Mouse (Mus musculus): Measurements from ENCODE around the gene Fam122a. TPM values are rescaled to one million over a fixed set of nuclear protein-coding genes. Genes with fewer than 3 reads are reported as not detected.

Fam122a gene
- polyA plus RNA-seq, 1 experiment, result 28.4 TPM

DNA sequence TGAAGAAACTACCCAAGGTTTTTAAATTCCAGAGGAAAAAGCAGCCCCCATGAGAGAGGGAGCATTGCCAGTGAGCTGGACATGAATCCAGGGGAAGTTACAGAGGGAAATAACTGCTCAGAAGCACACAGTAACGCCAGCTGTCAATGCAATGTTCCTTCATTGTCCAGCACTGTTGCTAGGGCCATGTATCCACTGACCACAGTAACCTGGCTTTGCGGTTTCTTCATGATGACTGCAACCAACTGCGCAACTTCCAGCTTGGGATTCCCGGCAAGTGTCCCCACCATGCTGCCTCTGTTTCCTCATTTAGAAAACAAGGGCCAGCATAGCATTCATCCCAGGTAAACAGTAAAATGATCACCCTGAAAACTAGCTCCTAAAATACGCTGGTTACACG is 5.6 kb downstream of the Fam122a start:
- no peak for DNase-seq
- no peaks in the 10 kb centered on the region for H3K4me1 ChIP-seq (ENCODE audit: control insufficient read depth, insufficient read depth, low read length)

GRCm38 (mm10) chr19:24469216-24469615 is 7.9 kb downstream of the Fam122a start:
- no peak overlapping the region for H3K4me3 ChIP-seq (replicated peaks; ENCODE audit: extremely low read depth, low read depth, low read length)
- TF ChIP-seq POLR2A (IDR thresholded peaks at IDR 0.05; ENCODE audit: borderline replicate concordance, extremely low read depth, low read depth, low read length), result no peak
- no peak for TF ChIP-seq CTCF (IDR thresholded peaks at IDR 0.05; ENCODE audit: insufficient read depth, low read length)
- DNase-seq, result no peak
- no peaks in the 10 kb centered on the region for H3K4me1 ChIP-seq (ENCODE audit: control insufficient read depth, insufficient read depth, low read length)
- WGBS, result 59% methylated on average over 4 of the region's 4 CpGs

More for the DNA sequence above, 5.6 kb downstream of the Fam122a start:
- 84% methylated on average over 6 of the region's 6 CpGs for WGBS
- H3K4me3 ChIP-seq (replicated peaks; ENCODE audit: extremely low read depth, low read depth, low read length), result no peak overlapping the region
- TF ChIP-seq CTCF (IDR thresholded peaks at IDR 0.05; ENCODE audit: insufficient read depth, low read length) (no peak), POLR2A (IDR thresholded peaks at IDR 0.05; ENCODE audit: borderline replicate concordance, extremely low read depth, low read depth, low read length) (no peak)

DNA sequence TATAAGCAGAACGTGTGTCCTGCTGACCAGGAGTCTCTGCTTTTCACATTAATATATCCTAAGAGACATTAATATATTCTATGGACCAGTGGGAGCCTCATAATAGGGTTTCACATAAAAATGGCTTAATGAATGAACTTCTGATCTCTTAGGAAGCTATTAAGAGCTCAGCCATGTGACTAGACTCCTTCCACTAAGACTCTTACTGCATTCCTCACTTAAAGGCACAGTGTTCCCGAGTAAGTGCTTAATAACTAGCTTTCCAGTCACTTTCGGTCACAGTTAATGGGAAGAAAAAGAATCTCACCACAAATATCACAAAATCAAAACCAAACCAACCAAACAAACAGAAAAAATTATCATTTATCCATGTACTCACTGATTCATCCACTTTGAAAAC is 8.5 kb downstream of the Fam122a start:
- no peak for DNase-seq
- WGBS, result 57% methylated on average over 3 of the region's 3 CpGs
- TF ChIP-seq CTCF (IDR thresholded peaks at IDR 0.05; ENCODE audit: insufficient read depth, low read length) (no peak), POLR2A (IDR thresholded peaks at IDR 0.05; ENCODE audit: borderline replicate concordance, extremely low read depth, low read depth, low read length) (no peak)

GRCm38 (mm10) chr19:24463011-24463410 is 14.1 kb downstream of the Fam122a start:
- TF ChIP-seq POLR2A (IDR thresholded peaks at IDR 0.05; ENCODE audit: borderline replicate concordance, extremely low read depth, low read depth, low read length) (no peak), CTCF (IDR thresholded peaks at IDR 0.05; ENCODE audit: insufficient read depth, low read length) (no peak)
- Histone ChIP-seq H3K4me1 (ENCODE audit: control insufficient read depth, insufficient read depth, low read length) (no peaks in the 10 kb centered on the region), H3K4me3 (replicated peaks; ENCODE audit: extremely low read depth, low read depth, low read length) (no peak overlapping the region)
- WGBS, result 78% methylated on average over 3 of the region's 3 CpGs
- no peak for DNase-seq

More for the DNA sequence above, 8.5 kb downstream of the Fam122a start:
- H3K4me1 ChIP-seq (ENCODE audit: control insufficient read depth, insufficient read depth, low read length), result no peaks in the 10 kb centered on the region
- H3K4me3 ChIP-seq (replicated peaks; ENCODE audit: extremely low read depth, low read depth, low read length), result no peak overlapping the region

DNA sequence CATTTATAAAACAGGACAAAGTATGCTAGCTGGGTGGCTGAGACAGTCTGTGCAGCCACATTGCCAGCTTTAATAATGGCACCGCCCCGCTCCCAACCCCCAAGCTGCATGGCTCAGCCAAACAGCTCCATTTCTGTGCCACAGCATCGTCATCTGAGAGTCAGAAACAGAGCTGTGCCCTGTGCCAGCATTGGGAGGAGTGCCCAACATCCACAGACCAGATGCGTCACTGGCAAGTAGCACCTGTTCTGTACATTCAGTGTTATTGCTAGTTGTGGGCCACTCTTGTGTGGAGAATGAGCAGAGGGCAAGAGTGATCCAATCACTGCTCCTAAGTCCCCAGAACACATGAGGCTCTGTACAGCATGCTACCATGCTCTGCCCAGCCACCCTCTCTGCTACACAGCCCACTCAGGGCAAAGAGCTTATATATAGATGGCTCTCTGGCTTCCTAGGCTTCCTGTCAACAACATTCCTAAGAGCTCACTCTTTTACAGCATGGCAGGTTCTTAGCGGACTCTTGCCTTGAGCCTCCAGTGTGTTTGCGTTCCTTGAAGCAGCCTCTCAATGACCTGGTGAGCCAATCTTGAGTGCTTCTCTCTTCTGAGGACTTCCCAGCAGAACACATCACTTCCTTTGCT is 20.4 kb downstream of the Fam122a start:
- peak; percentile 38 for DNase-seq
- 75% methylated on average over 6 of the region's 6 CpGs for WGBS
- H3K4me3 ChIP-seq (replicated peaks; ENCODE audit: extremely low read depth, low read depth, low read length), result no peak overlapping the region
- no peaks in the 10 kb centered on the region for H3K4me1 ChIP-seq (ENCODE audit: control insufficient read depth, insufficient read depth, low read length)
- TF ChIP-seq CTCF (IDR thresholded peaks at IDR 0.05; ENCODE audit: insufficient read depth, low read length) (no peak), POLR2A (IDR thresholded peaks at IDR 0.05; ENCODE audit: borderline replicate concordance, extremely low read depth, low read depth, low read length) (no peak; the same call in 1 of the 2 replicates)

DNA sequence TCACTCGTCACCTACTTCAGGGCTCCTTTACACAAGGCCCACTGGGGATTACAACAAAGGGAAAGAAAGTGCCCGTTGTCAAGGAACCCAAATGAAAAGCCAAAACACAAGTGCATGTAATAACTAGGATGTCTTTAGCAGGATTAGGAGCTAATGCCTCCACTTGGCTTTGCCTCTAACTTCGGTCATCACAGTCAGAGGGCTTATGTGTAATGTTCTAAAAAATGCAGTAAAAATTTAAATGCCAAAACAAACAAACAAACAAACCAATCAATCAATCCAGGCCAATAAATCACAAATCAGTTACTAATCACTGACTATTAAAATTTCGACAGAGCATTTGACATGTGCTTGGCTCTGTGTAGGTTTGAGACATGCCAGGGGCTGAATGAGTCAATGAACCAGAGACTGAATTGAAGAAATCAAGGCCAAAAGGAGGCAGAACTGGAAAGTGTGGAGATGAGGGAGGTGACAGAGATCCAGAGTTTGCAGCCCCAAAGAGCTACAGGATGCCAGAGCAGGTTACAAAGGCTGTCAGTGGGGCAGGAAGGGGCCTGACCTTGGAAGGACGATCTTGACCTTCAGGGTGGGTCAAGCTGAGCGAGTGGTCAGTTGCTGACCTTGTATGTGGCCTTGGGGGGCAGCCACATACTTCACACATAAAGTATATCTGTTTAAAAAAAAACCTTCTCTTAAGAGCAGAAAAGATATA is 21.8 kb downstream of the Fam122a start:
- no peak overlapping the region for H3K4me3 ChIP-seq (replicated peaks; ENCODE audit: extremely low read depth, low read depth, low read length)
- 69% methylated on average over 6 of the region's 6 CpGs for WGBS

DNA sequence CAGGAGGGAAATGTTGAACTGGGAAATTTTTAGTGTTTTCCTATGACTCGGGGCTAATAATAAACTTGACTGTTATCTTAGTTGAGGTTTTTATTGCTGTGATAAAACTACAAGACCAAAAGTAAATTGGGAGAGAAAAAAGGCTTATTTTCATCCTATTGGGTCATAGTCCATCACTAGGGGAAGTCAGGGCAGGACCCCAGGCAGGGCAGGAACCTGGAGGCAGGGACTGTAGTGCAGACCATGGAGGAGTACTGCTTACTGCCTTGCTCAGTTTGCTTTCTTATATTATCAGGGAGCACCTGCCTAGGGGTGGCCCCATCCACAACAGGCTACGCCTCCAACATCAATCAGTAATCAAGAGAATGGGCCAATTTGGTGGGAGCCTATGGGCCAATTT is 22.7 kb downstream of the Fam122a start:
- WGBS, result 88% methylated on average over 2 of the region's 2 CpGs

More for the DNA sequence above, 21.8 kb downstream of the Fam122a start:
- no peak for DNase-seq
- no peak for TF ChIP-seq POLR2A (IDR thresholded peaks at IDR 0.05; ENCODE audit: borderline replicate concordance, extremely low read depth, low read depth, low read length)
- TF ChIP-seq CTCF (IDR thresholded peaks at IDR 0.05; ENCODE audit: insufficient read depth, low read length), result no peak
- no peaks in the 10 kb centered on the region for H3K4me1 ChIP-seq (ENCODE audit: control insufficient read depth, insufficient read depth, low read length)

GRCm38 (mm10) chr19:24453379-24453778 is 23.8 kb downstream of the Fam122a start:
- no peak overlapping the region for H3K4me3 ChIP-seq (replicated peaks; ENCODE audit: extremely low read depth, low read depth, low read length)
- 66% methylated on average over 13 of the region's 13 CpGs for WGBS
- no peaks in the 10 kb centered on the region for H3K4me1 ChIP-seq (ENCODE audit: control insufficient read depth, insufficient read depth, low read length)
- no peak for DNase-seq
- TF ChIP-seq CTCF (IDR thresholded peaks at IDR 0.05; ENCODE audit: insufficient read depth, low read length), result no peak
- no peak for TF ChIP-seq POLR2A (IDR thresholded peaks at IDR 0.05; ENCODE audit: borderline replicate concordance, extremely low read depth, low read depth, low read length)

More for the DNA sequence above, 22.7 kb downstream of the Fam122a start:
- no peak for TF ChIP-seq POLR2A (IDR thresholded peaks at IDR 0.05; ENCODE audit: borderline replicate concordance, extremely low read depth, low read depth, low read length)
- no peak for TF ChIP-seq CTCF (IDR thresholded peaks at IDR 0.05; ENCODE audit: insufficient read depth, low read length)
- Histone ChIP-seq H3K4me3 (replicated peaks; ENCODE audit: extremely low read depth, low read depth, low read length) (no peak overlapping the region), H3K4me1 (ENCODE audit: control insufficient read depth, insufficient read depth, low read length) (no peaks in the 10 kb centered on the region)
- no peak for DNase-seq

DNA sequence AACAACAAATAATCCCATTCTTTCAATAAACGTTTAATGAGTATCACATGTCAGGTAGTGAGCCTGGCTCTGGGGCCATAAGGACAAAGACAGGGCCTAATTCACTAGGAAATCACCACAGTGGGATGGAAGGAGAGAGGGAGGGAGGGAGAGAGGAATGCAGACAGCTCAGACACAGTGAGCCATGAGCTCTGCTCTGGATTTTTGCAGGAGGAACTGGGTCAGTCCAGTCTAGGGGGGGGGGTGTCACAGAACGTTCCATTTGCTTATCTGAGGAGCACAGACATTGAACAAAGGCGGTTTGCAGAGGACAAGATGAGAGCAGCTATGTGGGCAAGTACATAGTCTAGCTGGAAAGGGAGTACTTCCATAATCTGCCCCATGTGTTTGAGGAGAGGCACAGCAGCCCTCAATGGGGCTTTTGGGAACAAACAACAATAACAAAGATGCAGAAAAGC is 24.7 kb downstream of the Fam122a start:
- no peak for TF ChIP-seq CTCF (IDR thresholded peaks at IDR 0.05; ENCODE audit: insufficient read depth, low read length)
- TF ChIP-seq POLR2A (IDR thresholded peaks at IDR 0.05; ENCODE audit: borderline replicate concordance, extremely low read depth, low read depth, low read length), result no peak
- 33% methylated on average over 3 of the region's 3 CpGs for WGBS
- H3K4me3 ChIP-seq (replicated peaks; ENCODE audit: extremely low read depth, low read depth, low read length), result no peak overlapping the region
- no peak for DNase-seq
- no peaks in the 10 kb centered on the region for H3K4me1 ChIP-seq (ENCODE audit: control insufficient read depth, insufficient read depth, low read length)

- TF ChIP-seq CTCF (IDR thresholded peaks at IDR 0.05; ENCODE audit: insufficient read depth, low read length) (no peak), POLR2A (IDR thresholded peaks at IDR 0.05; ENCODE audit: borderline replicate concordance, extremely low read depth, low read depth, low read length) (no peak)
- WGBS, result 83% methylated on average over 3 of the region's 3 CpGs
- no peak overlapping the region for H3K4me3 ChIP-seq (replicated peaks; ENCODE audit: extremely low read depth, low read depth, low read length)
- no peak for DNase-seq
- H3K4me1 ChIP-seq (ENCODE audit: control insufficient read depth, insufficient read depth, low read length), result no peaks in the 10 kb centered on the region
Measured at GRCm38 (mm10) chr19:24451626-24452025, 25.5 kb downstream of the Fam122a start.

All from lung, adult 2 months (tissue).